Mouse (Mus musculus) erythroblast, embryonic 14.5 days (primary cell): ENCODE measurements around the gene Vstm5. TPM values are rescaled to one million over a fixed set of nuclear protein-coding genes. Genes with fewer than 3 reads are reported as not detected.

ENCODE experiments used
- H3K27me3 ChIP-seq: 2 replicates; pipeline ENCODE4 v1.6.1; 2012; ENCODE audit warnings: inconsistent platforms; ENCODE audit not compliant: control insufficient read depth
- H3K36me3 ChIP-seq: 2 replicates; pipeline ENCODE4 v1.6.1; 2012; ENCODE audit warnings: mild to moderate bottlenecking, inconsistent platforms; ENCODE audit not compliant: control insufficient read depth
- H3K4me1 ChIP-seq: 2 replicates; pipeline ENCODE4 v1.6.1; 2012; ENCODE audit warnings: inconsistent platforms; ENCODE audit not compliant: control insufficient read depth
- H3K4me3 ChIP-seq: replicated peaks from 2 replicates; pipeline ENCODE3; 2012; ENCODE audit warnings: moderate library complexity, mild to moderate bottlenecking, inconsistent platforms
- H3K9me3 ChIP-seq: 2 replicates; pipeline ENCODE4 v1.6.1; 2012; ENCODE audit warnings: low read length, inconsistent platforms, mixed read lengths; ENCODE audit not compliant: control insufficient read depth
- GATA1 ChIP-seq: IDR thresholded peaks from 2 replicates; pipeline ENCODE4 v1.6.1; 2012; ENCODE audit warnings: low read length, inconsistent platforms, mixed read lengths
- TAL1 ChIP-seq: IDR thresholded peaks from 3 replicates; pipeline ENCODE4 v1.6.1; 2012; ENCODE audit warnings: low read length, inconsistent platforms, mixed read lengths
- polyA plus RNA-seq: library from polyadenylated mRNA; stranded (reverse); fragments of >175 nt; gene quantifications from 2 replicates; pipeline ENCODE4 v1.2.3, GENCODE M21; 2012

Vstm5 gene
- polyA plus RNA-seq, 1 experiment: not detected

GRCm38 (mm10) chr9:15250376-15250775 is 11.5 kb downstream of the Vstm5 start:
- Histone ChIP-seq H3K27me3 (no peaks in the 10 kb centered on the region), H3K4me3 (no peak overlapping the region), H3K4me1 (peaks cover 5% of the 10 kb centered on the region), H3K36me3 (no peaks in the 10 kb centered on the region), H3K9me3 (no peaks in the 10 kb centered on the region)
- TF ChIP-seq GATA1 (no peak), TAL1 (no peak)

DNA sequence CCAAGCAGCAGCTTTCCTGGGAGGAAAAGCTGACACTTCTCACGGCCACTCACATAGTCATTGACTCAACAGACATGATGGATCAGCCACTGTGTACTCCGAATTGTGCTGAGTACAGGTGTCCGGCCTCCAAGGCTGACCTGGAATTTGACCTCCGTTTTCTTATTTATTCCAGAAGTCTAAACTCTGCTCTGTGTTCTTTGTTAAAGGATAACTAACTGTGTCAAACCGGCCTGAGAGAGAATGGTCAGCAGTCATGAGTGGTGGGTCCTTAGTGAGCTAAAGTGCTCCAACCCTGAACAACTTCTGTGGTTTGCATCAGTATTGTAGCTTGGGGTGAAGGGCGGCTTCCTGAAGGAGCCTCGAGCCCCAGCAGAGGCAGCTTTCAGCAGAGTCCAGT is 13.4 kb downstream of the Vstm5 start:
- Histone ChIP-seq H3K4me3 (no peak overlapping the region), H3K9me3 (no peaks in the 10 kb centered on the region), H3K4me1 (no peaks in the 10 kb centered on the region), H3K27me3 (no peaks in the 10 kb centered on the region), H3K36me3 (no peaks in the 10 kb centered on the region)
- TF ChIP-seq GATA1: no peak
- TF ChIP-seq TAL1: no peak

DNA sequence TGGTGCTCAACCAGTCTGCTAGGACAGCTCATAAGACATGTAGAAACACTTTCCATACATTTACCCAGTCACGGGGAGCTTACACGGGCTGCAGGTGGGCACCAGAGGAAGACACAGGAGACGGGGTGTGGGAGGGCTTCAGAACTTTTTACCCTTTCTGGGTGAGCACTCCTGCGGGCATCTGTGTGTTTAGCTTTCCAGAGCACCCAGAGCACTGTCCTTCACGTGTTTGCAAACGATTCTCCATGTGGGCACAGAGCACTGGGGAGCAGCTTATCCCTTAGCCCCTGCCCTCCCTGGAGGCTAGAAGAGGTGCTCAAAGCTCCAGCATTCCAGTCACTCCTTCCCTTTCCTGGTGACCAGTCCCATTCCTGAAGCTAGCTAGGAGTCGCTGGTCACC is 15.7 kb downstream of the Vstm5 start:
- Histone ChIP-seq H3K4me3 (no peak overlapping the region), H3K4me1 (no peaks in the 10 kb centered on the region), H3K27me3 (no peaks in the 10 kb centered on the region), H3K36me3 (no peaks in the 10 kb centered on the region), H3K9me3 (no peaks in the 10 kb centered on the region)
- TF ChIP-seq TAL1: no peak
- no peak for TF ChIP-seq GATA1

DNA sequence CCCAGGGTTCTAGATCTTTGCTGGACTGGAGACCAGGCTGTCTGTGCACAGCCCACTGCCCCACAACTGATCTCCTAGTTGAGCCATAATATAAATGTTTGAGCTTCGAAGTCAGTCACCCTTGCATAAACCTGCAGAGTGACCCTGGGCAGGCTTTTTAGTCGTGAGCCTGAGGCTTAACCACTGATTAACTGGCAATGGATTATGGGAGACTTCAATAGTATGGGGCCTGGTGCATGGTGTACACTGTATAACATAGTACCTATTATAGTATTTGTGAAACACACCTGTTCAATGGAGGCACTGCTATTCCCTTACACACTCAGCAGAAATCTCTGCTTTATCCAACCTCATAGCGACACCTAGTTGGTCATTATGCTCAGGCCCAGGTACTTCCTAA is 17.4 kb downstream of the Vstm5 start:
- Histone ChIP-seq H3K36me3 (peaks cover 11% of the 10 kb centered on the region), H3K4me3 (no peak overlapping the region), H3K9me3 (no peaks in the 10 kb centered on the region), H3K27me3 (no peaks in the 10 kb centered on the region), H3K4me1 (no peaks in the 10 kb centered on the region)
- TF ChIP-seq GATA1 (no peak), TAL1 (no peak)

DNA sequence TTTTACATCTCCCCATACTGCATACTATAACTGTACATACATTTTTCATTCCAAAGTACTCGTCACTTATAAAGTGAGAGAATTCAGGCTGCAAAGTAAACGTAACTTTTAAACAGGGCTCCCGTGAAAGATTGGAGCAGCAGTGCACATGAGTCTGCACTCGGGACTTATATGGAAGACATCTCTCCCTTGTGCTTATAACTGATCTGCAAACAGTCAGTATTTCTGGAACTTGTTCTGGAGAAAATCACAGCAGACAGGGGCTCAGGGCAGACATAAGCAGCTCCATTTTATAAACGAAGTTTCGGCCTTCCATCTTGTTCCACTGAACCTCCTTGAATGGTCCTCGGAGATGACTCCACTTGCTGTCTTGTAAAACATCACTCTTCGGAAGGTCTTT is 23.1 kb downstream of the Vstm5 start:
- Histone ChIP-seq H3K4me3 (no peak overlapping the region), H3K36me3 (peaks cover 67% of the 10 kb centered on the region), H3K27me3 (no peaks in the 10 kb centered on the region), H3K9me3 (no peaks in the 10 kb centered on the region), H3K4me1 (no peaks in the 10 kb centered on the region)
- TF ChIP-seq TAL1: no peak
- no peak for TF ChIP-seq GATA1

DNA sequence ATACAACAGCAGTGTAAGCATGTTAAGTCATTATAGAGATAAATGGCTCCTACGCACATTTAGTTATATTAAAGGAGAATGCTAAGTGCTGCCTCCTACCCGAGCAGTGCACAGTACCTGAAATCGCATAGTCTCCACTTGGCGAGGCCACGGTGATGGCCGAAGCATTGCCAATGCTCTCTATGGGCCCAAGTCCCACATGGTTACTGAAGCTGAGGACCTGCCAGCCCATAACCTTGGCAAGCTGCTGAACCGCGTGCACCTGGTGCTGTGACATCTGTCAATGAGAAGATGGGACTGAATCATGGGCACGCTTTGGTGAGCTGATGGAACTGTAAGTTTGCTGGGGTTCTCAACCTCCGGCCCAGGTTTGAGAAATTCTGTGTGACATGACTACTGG is 24.6 kb downstream of the Vstm5 start:
- Histone ChIP-seq H3K27me3 (no peaks in the 10 kb centered on the region), H3K9me3 (no peaks in the 10 kb centered on the region), H3K36me3 (peaks cover 82% of the 10 kb centered on the region), H3K4me1 (no peaks in the 10 kb centered on the region), H3K4me3 (no peak overlapping the region)
- TF ChIP-seq TAL1: no peak
- no peak for TF ChIP-seq GATA1

- Histone ChIP-seq H3K4me1 (peaks cover 12% of the 10 kb centered on the region), H3K9me3 (no peaks in the 10 kb centered on the region), H3K36me3 (peaks cover 86% of the 10 kb centered on the region), H3K27me3 (no peaks in the 10 kb centered on the region), H3K4me3 (no peak overlapping the region)
- TF ChIP-seq TAL1 (no peak), GATA1 (no peak)
These were observed 35.1 kb downstream of the Vstm5 start for GRCm38 (mm10) chr9:15273981-15274380.

GRCm38 (mm10) chr9:15276855-15277254 is 38.0 kb downstream of the Vstm5 start:
- no peak for TF ChIP-seq TAL1
- TF ChIP-seq GATA1: no peak
- Histone ChIP-seq H3K4me1 (peaks cover 29% of the 10 kb centered on the region), H3K27me3 (no peaks in the 10 kb centered on the region), H3K9me3 (no peaks in the 10 kb centered on the region), H3K4me3 (no peak overlapping the region), H3K36me3 (peaks cover 58% of the 10 kb centered on the region)

DNA sequence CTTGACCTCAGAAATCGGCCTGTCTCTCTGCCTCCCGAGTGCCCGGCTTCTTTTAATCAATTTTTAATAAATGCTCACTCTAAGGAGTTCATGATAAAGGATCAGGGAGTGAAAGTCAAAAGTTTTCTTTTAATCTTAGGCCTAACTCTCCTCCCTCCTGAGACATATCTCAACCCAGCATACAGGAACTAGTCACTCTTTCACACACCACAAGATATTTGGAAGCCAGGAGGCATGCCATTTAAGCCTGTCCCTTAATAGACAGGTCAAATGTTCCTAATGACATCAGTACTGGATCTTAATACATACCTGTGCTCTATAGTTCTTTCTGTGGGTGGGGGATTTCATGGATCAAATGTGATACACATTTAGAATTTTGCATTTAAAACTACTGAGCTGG is 39.5 kb downstream of the Vstm5 start:
- Histone ChIP-seq H3K9me3 (no peaks in the 10 kb centered on the region), H3K4me1 (peaks cover 32% of the 10 kb centered on the region), H3K36me3 (peaks cover 43% of the 10 kb centered on the region), H3K4me3 (peak overlapping the region; percentile 8), H3K27me3 (no peaks in the 10 kb centered on the region)
- TF ChIP-seq TAL1 (no peak), GATA1 (no peak)

DNA sequence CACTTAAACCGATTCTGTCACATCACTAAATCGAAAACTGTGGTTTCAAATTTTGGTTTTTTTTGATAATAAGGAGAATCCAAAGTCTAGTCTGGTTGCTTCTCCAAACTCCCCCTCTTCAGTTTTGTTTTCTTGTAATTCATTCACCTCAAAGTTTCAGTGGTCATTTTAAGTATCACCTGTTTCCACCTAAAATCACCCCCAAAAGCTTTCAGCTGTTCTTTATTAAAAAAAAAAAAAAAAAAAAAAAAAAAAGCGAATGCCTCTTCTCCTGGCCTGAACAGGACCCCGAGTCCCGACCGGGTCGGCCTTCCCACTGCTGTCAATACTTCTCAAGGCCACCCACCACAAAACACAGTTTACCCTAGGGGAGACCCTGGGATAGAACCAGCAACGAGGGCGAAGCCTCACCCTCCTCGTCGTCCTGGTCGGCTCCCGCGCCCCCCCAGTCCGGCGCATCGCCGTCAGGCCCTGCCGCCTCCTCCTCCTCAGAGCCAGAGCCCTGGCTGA is 40.3 kb downstream of the Vstm5 start:
- no peaks in the 10 kb centered on the region for H3K9me3 ChIP-seq
- peaks cover 34% of the 10 kb centered on the region for H3K36me3 ChIP-seq
- peak overlapping the region; percentile 81 for H3K4me3 ChIP-seq
- H3K4me1 ChIP-seq: peaks cover 32% of the 10 kb centered on the region
- H3K27me3 ChIP-seq: no peaks in the 10 kb centered on the region
- no peak for TF ChIP-seq GATA1
- no peak for TF ChIP-seq TAL1
